Mouse (Mus musculus): Measurements from ENCODE around the gene Vstm2l. TPM values are rescaled to one million over a fixed set of nuclear protein-coding genes. Genes with fewer than 3 reads are reported as not detected.
A peak's percentile ranks its signal among the peaks of the same experiment; 100 is the strongest.

Vstm2l gene
- polyA plus RNA-seq, 1 experiment from 2014 or later, result 0.30 TPM

GRCm38 (mm10) chr2:157974604-157975501 lies 60.4 kb downstream of the Vstm2l start:
- no peaks in the 10 kb centered on the region for H3K36me3 ChIP-seq
- peaks cover 22% of the 10 kb centered on the region for H3K4me1 ChIP-seq (replicated peaks)
- peak overlapping the region; percentile 46 for H3K4me2 ChIP-seq
- H3K9ac ChIP-seq (replicated peaks), result peak overlapping the region; percentile 24; the same call in 1 of the 2 replicates
- no peak; the same call in 1 of the 2 replicates for ATAC-seq (ENCODE audit: insufficient number of reproducible peaks, insufficient read depth, low FRiP score, low TSS enrichment, low read depth)
- peak overlapping the region; percentile 13; the same call in 1 of the 2 replicates for H3K4me3 ChIP-seq (replicated peaks)
- H3K27me3 ChIP-seq, result peaks cover 23% of the 10 kb centered on the region
- WGBS, result 2% methylated on average over 23 of the region's 23 CpGs
- no peak overlapping the region for H3K27ac ChIP-seq
- H3K9me3 ChIP-seq, result no peaks in the 10 kb centered on the region

- ATAC-seq (ENCODE audit: insufficient number of reproducible peaks, insufficient read depth, low FRiP score, low TSS enrichment, low read depth), result no peak
- WGBS, result 2% methylated on average over 7 of the region's 7 CpGs
- H3K27ac ChIP-seq, result no peak overlapping the region
- peak overlapping the region; percentile 46 for H3K4me2 ChIP-seq
- no peaks in the 10 kb centered on the region for H3K9me3 ChIP-seq
- H3K9ac ChIP-seq (replicated peaks), result peak overlapping the region; percentile 24; the same call in 1 of the 2 replicates
- H3K4me3 ChIP-seq (replicated peaks), result 0 out of 2 replicates have a peak overlapping the region, but pooled peaks have one; percentile 13
- H3K27me3 ChIP-seq, result peaks cover 23% of the 10 kb centered on the region
- H3K36me3 ChIP-seq, result peaks cover under 1% of the 10 kb centered on the region; the same call in 1 of the 2 replicates
- H3K4me1 ChIP-seq (replicated peaks), result peaks cover 22% of the 10 kb centered on the region
Observed at GRCm38 (mm10) chr2:157975595-157975994, 61.1 kb downstream of the Vstm2l start.

DNA sequence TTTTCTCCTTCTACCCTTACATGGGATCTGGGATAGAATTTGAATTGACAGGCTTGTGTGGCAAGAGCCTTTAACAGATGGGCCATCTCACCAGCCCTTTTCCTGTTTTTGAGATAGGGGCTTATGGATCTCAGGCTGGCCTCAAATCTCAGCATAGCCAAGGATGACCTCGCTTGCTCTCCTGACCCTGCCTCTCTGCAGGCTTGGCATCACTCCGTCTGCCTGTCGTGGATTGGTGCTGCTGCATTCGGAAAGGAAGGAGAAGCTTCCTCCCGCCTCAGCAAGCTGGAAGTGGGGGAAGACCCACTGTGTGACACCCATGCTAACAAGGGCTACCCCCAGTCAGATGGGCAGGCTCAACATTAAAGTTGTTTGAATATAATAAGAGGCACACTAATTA lies 64.8 kb downstream of the Vstm2l start:
- WGBS, result 65% methylated on average over 5 of the region's 5 CpGs
- Histone ChIP-seq H3K4me3 (replicated peaks) (no peak overlapping the region), H3K9ac (replicated peaks) (no peak overlapping the region), H3K4me1 (replicated peaks) (peaks cover 21% of the 10 kb centered on the region), H3K9me3 (no peaks in the 10 kb centered on the region), H3K27ac (no peak overlapping the region), H3K4me2 (no peak overlapping the region), H3K36me3 (peaks cover 21% of the 10 kb centered on the region; the same call in 1 of the 2 replicates), H3K27me3 (peaks cover 18% of the 10 kb centered on the region)
- no peak for ATAC-seq (ENCODE audit: insufficient number of reproducible peaks, insufficient read depth, low FRiP score, low TSS enrichment, low read depth)

DNA sequence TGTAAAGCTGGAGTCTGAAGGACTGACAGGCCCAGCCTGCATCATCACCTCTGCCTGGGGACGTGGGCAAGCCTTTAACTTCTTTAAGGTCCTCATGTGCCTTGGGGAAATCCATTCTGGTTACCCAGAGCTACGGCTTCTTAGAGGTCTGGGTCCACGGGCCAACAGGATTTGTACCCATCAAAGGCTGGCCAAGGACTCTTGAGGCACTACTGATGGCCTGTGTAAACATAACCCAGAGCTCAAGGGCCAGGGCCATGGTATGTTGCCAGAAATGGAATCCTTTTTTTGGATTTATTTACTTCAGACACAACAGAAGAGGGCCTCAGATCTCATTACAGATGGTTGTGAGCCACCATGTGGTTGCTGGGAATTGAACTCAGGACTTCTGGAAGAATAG lies 68.3 kb downstream of the Vstm2l start:
- Histone ChIP-seq H3K27ac (no peak overlapping the region), H3K4me1 (replicated peaks) (no peaks in the 10 kb centered on the region), H3K36me3 (peaks cover 35% of the 10 kb centered on the region), H3K9me3 (no peaks in the 10 kb centered on the region), H3K4me2 (no peak overlapping the region), H3K27me3 (no peaks in the 10 kb centered on the region), H3K4me3 (replicated peaks) (no peak overlapping the region), H3K9ac (replicated peaks) (no peak overlapping the region)
- ATAC-seq (ENCODE audit: insufficient number of reproducible peaks, insufficient read depth, low FRiP score, low TSS enrichment, low read depth), result no peak
- WGBS, result 87% methylated on average over 3 of the region's 3 CpGs

DNA sequence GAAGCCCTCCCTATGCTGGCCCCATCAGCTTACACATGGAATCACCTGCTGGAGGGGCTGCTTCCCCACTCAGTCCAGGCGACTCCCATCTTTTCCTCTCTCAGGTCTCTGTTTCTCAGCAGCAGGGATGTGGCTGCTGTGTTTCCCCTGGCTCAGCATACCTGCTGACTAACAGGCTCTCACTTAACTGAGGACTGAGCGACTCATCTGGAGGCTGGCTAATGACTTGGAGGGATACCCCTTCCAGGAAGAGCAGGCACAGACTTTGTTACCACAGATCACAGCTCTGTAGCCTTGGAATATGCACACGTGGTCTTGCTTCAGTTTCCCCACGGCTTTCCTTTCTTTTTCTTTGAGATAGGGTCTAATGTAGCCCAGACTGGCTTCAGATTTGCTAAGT lies 68.8 kb downstream of the Vstm2l start:
- Histone ChIP-seq H3K4me1 (replicated peaks) (no peaks in the 10 kb centered on the region), H3K9me3 (no peaks in the 10 kb centered on the region), H3K4me3 (replicated peaks) (no peak overlapping the region), H3K9ac (replicated peaks) (no peak overlapping the region), H3K27ac (no peak overlapping the region), H3K36me3 (peaks cover 35% of the 10 kb centered on the region), H3K4me2 (no peak overlapping the region), H3K27me3 (no peaks in the 10 kb centered on the region)
- ATAC-seq (ENCODE audit: insufficient number of reproducible peaks, insufficient read depth, low FRiP score, low TSS enrichment, low read depth), result no peak
- 77% methylated on average over 4 of the region's 4 CpGs for WGBS

DNA sequence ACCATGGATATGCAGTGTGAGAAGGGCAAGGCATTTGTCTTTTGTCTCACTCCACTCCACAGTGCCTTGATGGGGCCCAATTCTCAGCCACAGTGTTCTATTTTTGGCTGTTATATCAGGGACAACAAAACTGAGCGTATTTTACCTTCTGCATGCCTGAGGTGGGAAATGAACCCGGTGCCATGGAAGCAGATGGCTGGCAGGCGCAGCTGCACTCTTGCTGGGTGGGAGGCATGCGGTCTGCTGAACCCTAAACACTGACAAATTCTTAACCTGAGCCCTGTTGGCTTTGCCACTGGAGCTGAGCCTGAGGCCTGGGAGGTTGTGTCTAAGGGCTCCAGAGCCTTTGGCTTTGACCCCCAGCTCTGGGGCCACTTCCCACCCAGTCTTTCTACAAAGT lies 71.2 kb downstream of the Vstm2l start:
- Histone ChIP-seq H3K4me3 (replicated peaks) (no peak overlapping the region), H3K27ac (no peak overlapping the region), H3K27me3 (no peaks in the 10 kb centered on the region), H3K9ac (replicated peaks) (no peak overlapping the region), H3K4me1 (replicated peaks) (no peaks in the 10 kb centered on the region), H3K9me3 (no peaks in the 10 kb centered on the region), H3K36me3 (peaks cover 46% of the 10 kb centered on the region), H3K4me2 (no peak overlapping the region)
- 88% methylated on average over 4 of the region's 4 CpGs for WGBS
- no peak for ATAC-seq (ENCODE audit: insufficient number of reproducible peaks, insufficient read depth, low FRiP score, low TSS enrichment, low read depth)

DNA sequence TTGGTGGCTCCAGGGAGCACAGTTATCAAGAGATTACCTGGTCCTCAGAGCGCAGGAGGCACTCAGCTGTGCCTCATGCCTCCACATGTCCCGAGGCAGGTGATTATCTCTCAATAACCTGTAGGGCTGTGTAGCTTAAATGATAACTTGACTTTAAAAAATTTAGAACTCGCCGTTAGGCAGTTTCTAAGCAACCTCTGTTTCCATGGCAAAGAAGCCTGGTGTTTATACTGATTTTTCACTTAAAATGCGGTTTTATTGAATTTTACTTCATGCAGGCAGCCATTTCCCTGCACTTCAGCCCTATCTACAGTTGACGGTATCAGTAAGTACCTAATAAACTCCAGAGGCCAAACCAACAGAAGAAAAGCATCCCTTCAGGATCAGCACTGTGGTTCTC lies 71.8 kb downstream of the Vstm2l start:
- H3K27me3 ChIP-seq, result no peaks in the 10 kb centered on the region
- H3K4me3 ChIP-seq (replicated peaks), result no peak overlapping the region
- WGBS, result 89% methylated on average over 6 of the region's 6 CpGs
- no peaks in the 10 kb centered on the region for H3K9me3 ChIP-seq
- ATAC-seq (ENCODE audit: insufficient number of reproducible peaks, insufficient read depth, low FRiP score, low TSS enrichment, low read depth), result no peak
- H3K4me2 ChIP-seq, result no peak overlapping the region
- H3K4me1 ChIP-seq (replicated peaks), result no peaks in the 10 kb centered on the region
- H3K27ac ChIP-seq, result no peak overlapping the region
- peaks cover 45% of the 10 kb centered on the region for H3K36me3 ChIP-seq
- no peak overlapping the region for H3K9ac ChIP-seq (replicated peaks)

- H3K36me3 ChIP-seq, result peaks cover 52% of the 10 kb centered on the region
Observed at GRCm38 (mm10) chr2:157988416-157989190, 74.2 kb downstream of the Vstm2l start.

DNA sequence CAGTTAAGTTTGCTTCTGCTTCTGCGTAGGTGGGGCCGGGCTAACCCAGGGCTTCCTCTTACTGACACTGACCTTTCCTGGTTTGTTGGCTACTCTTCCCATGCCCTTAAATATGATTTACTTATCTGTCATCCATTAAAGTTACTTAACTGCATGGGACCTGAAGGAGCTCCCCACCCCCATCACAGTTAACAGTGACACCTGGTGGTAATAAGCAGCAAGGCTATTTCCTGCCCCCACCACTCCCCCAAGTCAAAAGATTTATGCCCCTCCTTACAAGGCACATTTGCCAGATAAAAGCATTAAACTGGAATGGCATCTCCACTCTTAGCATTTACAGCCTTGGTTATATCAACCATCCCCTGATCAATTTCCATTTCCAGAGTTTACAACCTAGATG lies 75.5 kb downstream of the Vstm2l start:
- H3K4me2 ChIP-seq, result no peak overlapping the region
- no peak overlapping the region for H3K4me3 ChIP-seq (replicated peaks)
- H3K36me3 ChIP-seq, result peaks cover 66% of the 10 kb centered on the region
- 59% methylated on average over 2 of the region's 2 CpGs for WGBS
- no peak overlapping the region for H3K27ac ChIP-seq
- no peaks in the 10 kb centered on the region for H3K4me1 ChIP-seq (replicated peaks)
- no peak for ATAC-seq (ENCODE audit: insufficient number of reproducible peaks, insufficient read depth, low FRiP score, low TSS enrichment, low read depth)
- H3K9ac ChIP-seq (replicated peaks), result no peak overlapping the region
- no peaks in the 10 kb centered on the region for H3K27me3 ChIP-seq
- H3K9me3 ChIP-seq, result no peaks in the 10 kb centered on the region

More at GRCm38 (mm10) chr2:157988416-157989190, 74.2 kb downstream of the Vstm2l start:
- Histone ChIP-seq H3K4me1 (replicated peaks) (no peaks in the 10 kb centered on the region), H3K4me2 (no peak overlapping the region), H3K27me3 (no peaks in the 10 kb centered on the region), H3K27ac (no peak overlapping the region), H3K4me3 (replicated peaks) (no peak overlapping the region), H3K9me3 (no peaks in the 10 kb centered on the region), H3K9ac (replicated peaks) (no peak overlapping the region)
- no peak for ATAC-seq (ENCODE audit: insufficient number of reproducible peaks, insufficient read depth, low FRiP score, low TSS enrichment, low read depth)
- 78% methylated on average over 7 of the region's 7 CpGs for WGBS

- 58% methylated on average over 6 of the region's 6 CpGs for WGBS
- ATAC-seq (ENCODE audit: insufficient number of reproducible peaks, insufficient read depth, low FRiP score, low TSS enrichment, low read depth), result no peak
- no peak overlapping the region for H3K27ac ChIP-seq
- H3K36me3 ChIP-seq, result peaks cover 74% of the 10 kb centered on the region
- H3K4me2 ChIP-seq, result no peak overlapping the region
- H3K9me3 ChIP-seq, result no peaks in the 10 kb centered on the region
- H3K9ac ChIP-seq (replicated peaks), result no peak overlapping the region
- H3K4me1 ChIP-seq (replicated peaks), result no peaks in the 10 kb centered on the region
- H3K4me3 ChIP-seq (replicated peaks), result no peak overlapping the region
- H3K27me3 ChIP-seq, result no peaks in the 10 kb centered on the region
Observed at GRCm38 (mm10) chr2:157991026-157991425, 76.6 kb downstream of the Vstm2l start.

- ATAC-seq (ENCODE audit: insufficient number of reproducible peaks, insufficient read depth, low FRiP score, low TSS enrichment, low read depth), result no peak
- Histone ChIP-seq H3K36me3 (peaks cover 77% of the 10 kb centered on the region), H3K4me3 (replicated peaks) (no peak overlapping the region), H3K27ac (no peak overlapping the region), H3K4me2 (no peak overlapping the region), H3K9ac (replicated peaks) (no peak overlapping the region), H3K9me3 (no peaks in the 10 kb centered on the region), H3K27me3 (no peaks in the 10 kb centered on the region), H3K4me1 (replicated peaks) (no peaks in the 10 kb centered on the region)
- WGBS, result 93% methylated on average over 4 of the region's 4 CpGs
Observed at GRCm38 (mm10) chr2:157992501-157992900, 78.0 kb downstream of the Vstm2l start.
